Mouse (Mus musculus): Measurements from ENCODE around the gene Carmil2. TPM values are rescaled to one million over a fixed set of nuclear protein-coding genes. Genes with fewer than 3 reads are reported as not detected.

Gene Carmil2
- total and polyA plus RNA-seq, 2 experiments from 2014 or later: 5.6 to 28.0 TPM

GRCm38 (mm10) chr8:105707498-105708403 is 21.7 kb downstream of the Carmil2 start, which contains the start of the genes 4933405L10Rik and Enkd1:
Gene 4933405L10Rik, plus strand, starts transcription at chr8:105707655.
Gene Enkd1, minus strand, starts transcription at chr8:105708210.
- H3K36me3 ChIP-seq (ENCODE audit: insufficient read depth): peaks cover 12% of the 10 kb centered on the region
- no peak for TF ChIP-seq CTCF (IDR thresholded peaks at IDR 0.05; ENCODE audit: low read depth)
- ATAC-seq: peak; percentile 89
- H3K4me3 ChIP-seq (ENCODE audit: low read depth, low read length): peak within 1 kb of the TSS; percentile 69
- peak within 1 kb of the TSS; percentile 98 for H3K4me2 ChIP-seq (ENCODE audit: low read depth)
- peak within 1 kb of the TSS; percentile 56 for H3K9ac ChIP-seq
- DNase-seq: peak; percentile 94
- H3K9me3 ChIP-seq (ENCODE audit: low read length): no peaks in the 10 kb centered on the region
- no peaks in the 10 kb centered on the region for H3K27me3 ChIP-seq (ENCODE audit: insufficient read depth, low read length)
- under 1% methylated on average over 53 of the region's 55 CpGs for WGBS
- no peaks in the 10 kb centered on the region for H3K4me1 ChIP-seq (ENCODE audit: insufficient read depth)
- no peak within 1 kb of the TSS for H3K27ac ChIP-seq (ENCODE audit: low read depth, low read length)

- H3K4me1 ChIP-seq (ENCODE audit: insufficient read depth): no peaks in the 10 kb centered on the region
- no peak overlapping the region for H3K9ac ChIP-seq
- H3K4me2 ChIP-seq (ENCODE audit: low read depth): no peak overlapping the region
- peaks cover 9% of the 10 kb centered on the region for H3K36me3 ChIP-seq (ENCODE audit: insufficient read depth)
- H3K27ac ChIP-seq (ENCODE audit: low read depth, low read length): no peak overlapping the region
- TF ChIP-seq CTCF (IDR thresholded peaks at IDR 0.05; ENCODE audit: low read depth): no peak
- WGBS: 94% methylated on average over 8 of the region's 8 CpGs
- ATAC-seq (no peak), DNase-seq (no peak)
- H3K9me3 ChIP-seq (ENCODE audit: low read length): no peaks in the 10 kb centered on the region
- H3K27me3 ChIP-seq (ENCODE audit: insufficient read depth, low read length): no peaks in the 10 kb centered on the region
- no peak overlapping the region for H3K4me3 ChIP-seq (ENCODE audit: low read depth, low read length)
These were observed 22.6 kb downstream of the Carmil2 start for GRCm38 (mm10) chr8:105708675-105709074.

GRCm38 (mm10) chr8:105709317-105709716 is 23.2 kb downstream of the Carmil2 start:
- no peak overlapping the region for H3K27ac ChIP-seq (ENCODE audit: low read depth, low read length)
- no peak overlapping the region for H3K4me2 ChIP-seq (ENCODE audit: low read depth)
- no peaks in the 10 kb centered on the region for H3K9me3 ChIP-seq (ENCODE audit: low read length)
- H3K4me3 ChIP-seq (ENCODE audit: low read depth, low read length): no peak overlapping the region
- H3K9ac ChIP-seq: no peak overlapping the region
- WGBS: 71% methylated on average over 13 of the region's 14 CpGs
- no peaks in the 10 kb centered on the region for H3K27me3 ChIP-seq (ENCODE audit: insufficient read depth, low read length)
- ATAC-seq: no peak
- H3K4me1 ChIP-seq (ENCODE audit: insufficient read depth): no peaks in the 10 kb centered on the region
- peaks cover 2% of the 10 kb centered on the region for H3K36me3 ChIP-seq (ENCODE audit: insufficient read depth)
- TF ChIP-seq CTCF (IDR thresholded peaks at IDR 0.05; ENCODE audit: low read depth): no peak
- no peak for DNase-seq

GRCm38 (mm10) chr8:105712286-105712685 is 26.2 kb downstream of the Carmil2 start:
- no peak for TF ChIP-seq CTCF (IDR thresholded peaks at IDR 0.05; ENCODE audit: low read depth)
- Histone ChIP-seq H3K4me2 (ENCODE audit: low read depth) (no peak overlapping the region), H3K4me3 (ENCODE audit: low read depth, low read length) (no peak overlapping the region), H3K4me1 (ENCODE audit: insufficient read depth) (no peaks in the 10 kb centered on the region), H3K9ac (no peak overlapping the region), H3K27ac (ENCODE audit: low read depth, low read length) (no peak overlapping the region), H3K9me3 (ENCODE audit: low read length) (no peaks in the 10 kb centered on the region), H3K36me3 (ENCODE audit: insufficient read depth) (peaks cover 17% of the 10 kb centered on the region), H3K27me3 (ENCODE audit: insufficient read depth, low read length) (no peaks in the 10 kb centered on the region)
- DNase-seq (no peak), ATAC-seq (no peak)
- WGBS: 90% methylated on average over 3 of the region's 3 CpGs

GRCm38 (mm10) chr8:105714139-105714538 is 28.1 kb downstream of the Carmil2 start:
- no peaks in the 10 kb centered on the region for H3K9me3 ChIP-seq (ENCODE audit: low read length)

GRCm38 (mm10) chr8:105715042-105715441 is 29.0 kb downstream of the Carmil2 start:
- no peak overlapping the region for H3K4me2 ChIP-seq (ENCODE audit: low read depth)
- no peaks in the 10 kb centered on the region for H3K4me1 ChIP-seq (ENCODE audit: insufficient read depth)
- whole genome bisulfite sequencing: 68% methylated on average over 6 of the region's 6 CpGs
- TF ChIP-seq CTCF (IDR thresholded peaks at IDR 0.05; ENCODE audit: low read depth): no peak
- H3K4me3 ChIP-seq (ENCODE audit: low read depth, low read length): no peak overlapping the region
- H3K27me3 ChIP-seq (ENCODE audit: insufficient read depth, low read length): no peaks in the 10 kb centered on the region
- no peaks in the 10 kb centered on the region for H3K9me3 ChIP-seq (ENCODE audit: low read length)
- peaks cover 19% of the 10 kb centered on the region for H3K36me3 ChIP-seq (ENCODE audit: insufficient read depth)
- ATAC-seq (no peak), DNase-seq (no peak)
- H3K27ac ChIP-seq (ENCODE audit: low read depth, low read length): no peak overlapping the region
- H3K9ac ChIP-seq: no peak overlapping the region

More at GRCm38 (mm10) chr8:105714139-105714538, 28.1 kb downstream of the Carmil2 start:
- Histone ChIP-seq H3K4me1 (ENCODE audit: insufficient read depth) (no peaks in the 10 kb centered on the region), H3K27ac (ENCODE audit: low read depth, low read length) (no peak overlapping the region), H3K36me3 (ENCODE audit: insufficient read depth) (peaks cover 19% of the 10 kb centered on the region), H3K4me2 (ENCODE audit: low read depth) (no peak overlapping the region), H3K27me3 (ENCODE audit: insufficient read depth, low read length) (no peaks in the 10 kb centered on the region), H3K9ac (no peak overlapping the region), H3K4me3 (ENCODE audit: low read depth, low read length) (no peak overlapping the region)
- ATAC-seq (peak; percentile 53; the same call in 1 of the 2 replicates), DNase-seq (peak; percentile 86)
- WGBS: 4% methylated on average over 3 of the region's 3 CpGs
- peak; percentile 84 for TF ChIP-seq CTCF (IDR thresholded peaks at IDR 0.05; ENCODE audit: low read depth)

- H3K9me3 ChIP-seq (ENCODE audit: low read length): no peaks in the 10 kb centered on the region
- no peak overlapping the region for H3K9ac ChIP-seq
- ATAC-seq (no peak), DNase-seq (no peak)
- H3K4me3 ChIP-seq (ENCODE audit: low read depth, low read length): no peak overlapping the region
- H3K4me1 ChIP-seq (ENCODE audit: insufficient read depth): no peaks in the 10 kb centered on the region
- H3K36me3 ChIP-seq (ENCODE audit: insufficient read depth): peaks cover 19% of the 10 kb centered on the region
- no peaks in the 10 kb centered on the region for H3K27me3 ChIP-seq (ENCODE audit: insufficient read depth, low read length)
- TF ChIP-seq CTCF (IDR thresholded peaks at IDR 0.05; ENCODE audit: low read depth): 0 out of 2 replicates have a peak, but pooled peaks have one; percentile 10
- WGBS: 96% methylated on average over 15 of the region's 15 CpGs
- H3K27ac ChIP-seq (ENCODE audit: low read depth, low read length): no peak overlapping the region
- no peak overlapping the region for H3K4me2 ChIP-seq (ENCODE audit: low read depth)
These were observed 30.4 kb downstream of the Carmil2 start for GRCm38 (mm10) chr8:105716302-105716945.

Data from forebrain, postnatal 0 days (tissue).